Mouse (Mus musculus): Measurements from ENCODE around the gene Olfr559. TPM values are rescaled to one million over a fixed set of nuclear protein-coding genes. Genes with fewer than 3 reads are reported as not detected.
A peak's percentile ranks its signal among the peaks of the same experiment; 100 is the strongest.

The Olfr559 gene
- total RNA-seq (2018; cell fraction: chromatin; rRNA removed) = not detected
- not detected for total RNA-seq (2018; cell fraction: cytosol; rRNA removed)
- total RNA-seq (2018; cell fraction: nucleus; rRNA removed) = not detected
- not detected in 3 replicates for polyA plus RNA-seq (2018)

GRCm38 (mm10) chr7:102727391-102727790 is at the start of gene Olfr559:
Gene Olfr559, minus strand, starts transcription at chr7:102727491.
- Histone ChIP-seq H3K27ac (no peak within 1 kb of the TSS), H3K36me3 (ENCODE audit: inconsistent target) (no peaks in the 10 kb centered on the region), H3K79me2 (ENCODE audit: inconsistent target) (no peaks in the 10 kb centered on the region), H3K4me3 (ENCODE audit: inconsistent target) (no peak within 1 kb of the TSS)

GRCm38 (mm10) chr7:102770921-102771320 is 43.6 kb upstream of the Olfr559 start, which contains the start of gene Olfr561:
Gene Olfr561, plus strand, starts transcription at chr7:102771221.
- no peak within 1 kb of the TSS for H3K27ac ChIP-seq
- no peaks in the 10 kb centered on the region for H3K79me2 ChIP-seq (ENCODE audit: inconsistent target)
- 0% methylated on average over 2 of the region's 2 CpGs for WGBS (ENCODE audit: missing documents)
- no peak within 1 kb of the TSS for H3K4me3 ChIP-seq (ENCODE audit: inconsistent target)
- no peaks in the 10 kb centered on the region for H3K36me3 ChIP-seq (ENCODE audit: inconsistent target)

- WGBS (ENCODE audit: missing documents) = 84% methylated on average over 4 of the region's 4 CpGs
- no peak within 1 kb of the TSS for H3K4me3 ChIP-seq (ENCODE audit: inconsistent target)
- H3K27ac ChIP-seq = no peak within 1 kb of the TSS
- no peaks in the 10 kb centered on the region for H3K79me2 ChIP-seq (ENCODE audit: inconsistent target)
- no peaks in the 10 kb centered on the region for H3K36me3 ChIP-seq (ENCODE audit: inconsistent target)
Observed at GRCm38 (mm10) chr7:102759266-102759665, 32.0 kb upstream of the Olfr559 start, which contains the start of the genes Olfr560 and Olfr78. Gene Olfr560, minus strand, starts transcription at chr7:102759366. Gene Olfr78, minus strand, starts transcription at chr7:102759471.

GRCm38 (mm10) chr7:102752086-102752485 is 24.8 kb upstream of the Olfr559 start:
- H3K79me2 ChIP-seq (ENCODE audit: inconsistent target) = no peaks in the 10 kb centered on the region
- H3K36me3 ChIP-seq (ENCODE audit: inconsistent target) = no peaks in the 10 kb centered on the region
- 0% methylated on average over 1 of the region's 1 CpGs for WGBS (ENCODE audit: missing documents)
- no peak overlapping the region for H3K27ac ChIP-seq
- no peak overlapping the region for H3K4me3 ChIP-seq (ENCODE audit: inconsistent target)

- no peak overlapping the region for H3K4me3 ChIP-seq (ENCODE audit: inconsistent target)
- 47% methylated on average over 2 of the region's 2 CpGs for WGBS (ENCODE audit: missing documents)
- no peaks in the 10 kb centered on the region for H3K36me3 ChIP-seq (ENCODE audit: inconsistent target)
- no peaks in the 10 kb centered on the region for H3K79me2 ChIP-seq (ENCODE audit: inconsistent target)
- H3K27ac ChIP-seq = no peak overlapping the region
Observed at GRCm38 (mm10) chr7:102737705-102738104, 10.4 kb upstream of the Olfr559 start.

- Histone ChIP-seq H3K36me3 (ENCODE audit: inconsistent target) (no peaks in the 10 kb centered on the region), H3K27ac (no peak overlapping the region), H3K79me2 (ENCODE audit: inconsistent target) (no peaks in the 10 kb centered on the region), H3K4me3 (ENCODE audit: inconsistent target) (no peak overlapping the region)
- WGBS (ENCODE audit: missing documents) = 58% methylated on average over 1 of the region's 1 CpGs
Observed at GRCm38 (mm10) chr7:102733793-102734192, 6.5 kb upstream of the Olfr559 start.

- H3K27ac ChIP-seq = no peak within 1 kb of the TSS
- H3K36me3 ChIP-seq (ENCODE audit: inconsistent target) = no peaks in the 10 kb centered on the region
- no peak within 1 kb of the TSS for H3K4me3 ChIP-seq (ENCODE audit: inconsistent target)
- whole genome bisulfite sequencing (ENCODE audit: missing documents) = 45% methylated on average over 1 of the region's 1 CpGs
- H3K79me2 ChIP-seq (ENCODE audit: inconsistent target) = no peaks in the 10 kb centered on the region
Observed at GRCm38 (mm10) chr7:102718970-102719369, 8.3 kb downstream of the Olfr559 start, which contains the start of gene Olfr33. Gene Olfr33, minus strand, starts transcription at chr7:102719070.

GRCm38 (mm10) chr7:102701915-102702314 is 25.4 kb downstream of the Olfr559 start, which contains the start of gene Olfr558:
Gene Olfr558, plus strand, starts transcription at chr7:102702215.
- Histone ChIP-seq H3K27ac (no peak within 1 kb of the TSS), H3K4me3 (ENCODE audit: inconsistent target) (no peak within 1 kb of the TSS), H3K79me2 (ENCODE audit: inconsistent target) (no peaks in the 10 kb centered on the region), H3K36me3 (ENCODE audit: inconsistent target) (no peaks in the 10 kb centered on the region)

GRCm38 (mm10) chr7:102698461-102698860 is 28.8 kb downstream of the Olfr559 start:
- Histone ChIP-seq H3K36me3 (ENCODE audit: inconsistent target) (no peaks in the 10 kb centered on the region), H3K79me2 (ENCODE audit: inconsistent target) (no peaks in the 10 kb centered on the region), H3K27ac (no peak overlapping the region), H3K4me3 (ENCODE audit: inconsistent target) (no peak overlapping the region)
- WGBS (ENCODE audit: missing documents) = 94% methylated on average over 7 of the region's 7 CpGs

- Histone ChIP-seq H3K4me3 (ENCODE audit: inconsistent target) (no peak within 1 kb of the TSS), H3K36me3 (ENCODE audit: inconsistent target) (no peaks in the 10 kb centered on the region), H3K79me2 (ENCODE audit: inconsistent target) (no peaks in the 10 kb centered on the region), H3K27ac (no peak within 1 kb of the TSS)
- 72% methylated on average over 5 of the region's 5 CpGs for WGBS (ENCODE audit: missing documents)
Observed at GRCm38 (mm10) chr7:102695358-102696125, 31.7 kb downstream of the Olfr559 start, which contains the start of gene Olfr557. Gene Olfr557, plus strand, starts transcription at chr7:102695910.

- Histone ChIP-seq H3K27ac (peak within 1 kb of the TSS; percentile 17; the same call in 1 of the 2 replicates), H3K36me3 (ENCODE audit: inconsistent target) (no peaks in the 10 kb centered on the region), H3K4me3 (ENCODE audit: inconsistent target) (peak within 1 kb of the TSS; percentile 59), H3K79me2 (ENCODE audit: inconsistent target) (no peaks in the 10 kb centered on the region)
- 1% methylated on average over 31 of the region's 40 CpGs for WGBS (ENCODE audit: missing documents)
Observed at GRCm38 (mm10) chr7:102686944-102687501, 40.3 kb downstream of the Olfr559 start, which contains the start of gene Trim68. Gene Trim68, minus strand, starts transcription at chr7:102687327.

GRCm38 (mm10) chr7:102681916-102682315 is 45.4 kb downstream of the Olfr559 start:
- Histone ChIP-seq H3K79me2 (ENCODE audit: inconsistent target) (no peaks in the 10 kb centered on the region), H3K4me3 (ENCODE audit: inconsistent target) (no peak overlapping the region), H3K36me3 (ENCODE audit: inconsistent target) (no peaks in the 10 kb centered on the region), H3K27ac (no peak overlapping the region)
- 87% methylated on average over 1 of the region's 1 CpGs for WGBS (ENCODE audit: missing documents)

GRCm38 (mm10) chr7:102676225-102676624 is 51.1 kb downstream of the Olfr559 start:
- Histone ChIP-seq H3K79me2 (ENCODE audit: inconsistent target) (no peaks in the 10 kb centered on the region), H3K36me3 (ENCODE audit: inconsistent target) (no peaks in the 10 kb centered on the region), H3K4me3 (ENCODE audit: inconsistent target) (no peak overlapping the region), H3K27ac (no peak overlapping the region)
- WGBS (ENCODE audit: missing documents) = 60% methylated on average over 2 of the region's 2 CpGs
